Mouse (Mus musculus) heart, postnatal 36 days (tissue): ENCODE data around the gene Fam90a1a. TPM values are rescaled to one million over a fixed set of nuclear protein-coding genes. Genes with fewer than 3 reads are reported as not detected.
"Not testable (repeated sequence)": the region's sequence is repeated elsewhere in the genome, so short reads cannot be mapped to it uniquely, and the experiment has no call there.

Source experiments
- DNase-seq, 2 experiments: peaks; one replicate each; pipeline ENCODE4 v3.0.0; 2021 to 2022
- intact Hi-C: fragments of 180-260 bp; cut with DNase I; formaldehyde crosslinking; loops from one replicate; pipeline ENCODE4 v1.15.1; 2025
- total RNA-seq, 2 experiments: library from RNA; stranded (reverse); gene quantifications; 2 replicates each; pipeline ENCODE4 v1.2.3; 2021

Gene Fam90a1a
- total RNA-seq: not detected

- intact Hi-C loops: no loop called here
- DNase-seq: no peak
These were observed at the start of gene Fam90a1a for GRCm38 (mm10) chr8:21958414-21958813. Fam90a1a (plus strand) TSS chr8:21958714.

GRCm38 (mm10) chr8:21911931-21912330 is 46.6 kb upstream of the Fam90a1a start:
- intact Hi-C loops: no loop called here
- no peak for DNase-seq

- DNase-seq: no peak
- intact Hi-C loops: no loop called here
These were observed 46.0 kb upstream of the Fam90a1a start for GRCm38 (mm10) chr8:21912554-21912953.

- intact Hi-C loops: no loop called here
- no peak for DNase-seq
These were observed 42.9 kb upstream of the Fam90a1a start for GRCm38 (mm10) chr8:21915625-21916024.

GRCm38 (mm10) chr8:21930754-21931153 is 27.8 kb upstream of the Fam90a1a start:
- DNase-seq, intact Hi-C loops: not testable (repeated sequence)

- intact Hi-C loops: no loop called here
These were observed 25.9 kb upstream of the Fam90a1a start, which contains the start of gene Defb15 for GRCm38 (mm10) chr8:21932610-21933009. Defb15 (minus strand) TSS chr8:21932710.

GRCm38 (mm10) chr8:21938052-21938451 is 20.5 kb upstream of the Fam90a1a start, which contains the start of gene Defb35:
Defb35 (plus strand) TSS chr8:21938352.
- DNase-seq: not testable (repeated sequence)

More at GRCm38 (mm10) chr8:21932610-21933009, 25.9 kb upstream of the Fam90a1a start, which contains the start of gene Defb15:
- DNase-seq: no peak

GRCm38 (mm10) chr8:21946462-21946861 is 12.1 kb upstream of the Fam90a1a start, which contains the start of gene Defb13:
Defb13 (plus strand) TSS chr8:21946762.
- intact Hi-C loops: no loop called here
- no peak for DNase-seq

More at GRCm38 (mm10) chr8:21938052-21938451, 20.5 kb upstream of the Fam90a1a start, which contains the start of gene Defb35:
- intact Hi-C loops: not testable (repeated sequence)

- intact Hi-C loops: no loop called here
- no peak for DNase-seq
These were observed 11.1 kb upstream of the Fam90a1a start for GRCm38 (mm10) chr8:21947311-21948017.

GRCm38 (mm10) chr8:21955321-21955720 is 3.2 kb upstream of the Fam90a1a start:
- DNase-seq: peak in 1 of 2 experiments; percentile 13

GRCm38 (mm10) chr8:21956336-21956735 is 2.2 kb upstream of the Fam90a1a start:
- intact Hi-C loops: no loop called here
- DNase-seq: no peak

More at GRCm38 (mm10) chr8:21955321-21955720, 3.2 kb upstream of the Fam90a1a start:
- intact Hi-C loops: no loop called here

GRCm38 (mm10) chr8:21966646-21967045 is 8.1 kb downstream of the Fam90a1a start:
- intact Hi-C loops: no loop called here
- DNase-seq: no peak

GRCm38 (mm10) chr8:21969475-21969874 is 11.0 kb downstream of the Fam90a1a start, which contains the start of gene Ccdc70:
Ccdc70 (plus strand) TSS chr8:21969775.
- intact Hi-C loops: no loop called here

GRCm38 (mm10) chr8:21978193-21978592 is 19.7 kb downstream of the Fam90a1a start:
- intact Hi-C loops: no loop called here
- DNase-seq: no peak

More at GRCm38 (mm10) chr8:21969475-21969874, 11.0 kb downstream of the Fam90a1a start, which contains the start of gene Ccdc70:
- no peak for DNase-seq

- intact Hi-C loops: no loop called here
- no peak for DNase-seq
These were observed 23.3 kb downstream of the Fam90a1a start for GRCm38 (mm10) chr8:21981664-21982337.

- intact Hi-C loops: loop anchor here (5.0 to 10.0 kb wide), 4 partner anchors 55 to 385 kb away; partner anchors contain the start of gene Nek3
These were observed 33.7 kb downstream of the Fam90a1a start for GRCm38 (mm10) chr8:21992184-21992583.

GRCm38 (mm10) chr8:21995181-21995580 is 36.7 kb downstream of the Fam90a1a start:
- intact Hi-C loops: loop anchor here (10.0 kb wide), 1 partner anchor 100 kb away; no protein-coding TSS in a partner anchor
- no peak for DNase-seq

More at GRCm38 (mm10) chr8:21992184-21992583, 33.7 kb downstream of the Fam90a1a start:
- peak; percentile 17 to 23 for DNase-seq

GRCm38 (mm10) chr8:22004750-22005522 is 46.4 kb downstream of the Fam90a1a start:
- DNase-seq: no peak
- intact Hi-C loops: no loop called here

GRCm38 (mm10) chr8:22006423-22006822 is 47.9 kb downstream of the Fam90a1a start:
- intact Hi-C loops: no loop called here
- no peak for DNase-seq

- no peak for DNase-seq
- intact Hi-C loops: no loop called here
These were observed 50.9 kb downstream of the Fam90a1a start for GRCm38 (mm10) chr8:22009403-22009802.
